Mouse (Mus musculus) heart, embryonic 11.5 days (tissue): ENCODE data around the gene Gm13277. TPM values are rescaled to one million over a fixed set of nuclear protein-coding genes. Genes with fewer than 3 reads are reported as not detected.
"Not testable (repeated sequence)": the region's sequence is repeated elsewhere in the genome, so short reads cannot be mapped to it uniquely, and the experiment has no call there.

Experiments used
- ATAC-seq: fragments of 200-750 bp; cut with Nextera tagmentation; replicated peaks from 2 replicates; pipeline ENCODE4 v1.8.0; 2017; ENCODE audit warnings: moderate library complexity; ENCODE audit not compliant: insufficient number of reproducible peaks, low FRiP score, low TSS enrichment
- H3K27ac ChIP-seq: fragments of 300-500 bp; sonication (generic); 2 replicates; pipeline ENCODE4 v1.5.1; 2014; ENCODE audit warnings: mild to moderate bottlenecking, low read depth, low read length
- H3K27me3 ChIP-seq: fragments of 300-500 bp; sonication (generic); 2 replicates; pipeline ENCODE4 v1.6.1; 2014; ENCODE audit warnings: mild to moderate bottlenecking, low read length, mixed read lengths; ENCODE audit not compliant: control insufficient read depth, insufficient read depth
- H3K36me3 ChIP-seq: fragments of 300-500 bp; sonication (generic); 2 replicates; pipeline ENCODE4 v1.6.1; 2014; ENCODE audit warnings: mild to moderate bottlenecking, low read length, moderate library complexity, mixed read lengths; ENCODE audit not compliant: control insufficient read depth, insufficient read depth
- H3K4me1 ChIP-seq: fragments of 300-500 bp; sonication (generic); 2 replicates; pipeline ENCODE4 v1.6.1; 2014; ENCODE audit warnings: low read length; ENCODE audit not compliant: control insufficient read depth, insufficient read depth
- H3K4me2 ChIP-seq: fragments of 300-500 bp; sonication (generic); 2 replicates; pipeline ENCODE4 v1.6.1; 2014; ENCODE audit warnings: mild to moderate bottlenecking, moderate library complexity
- H3K4me3 ChIP-seq: fragments of 300-500 bp; sonication (generic); 2 replicates; pipeline ENCODE4 v1.5.1; 2014; ENCODE audit warnings: low read depth, low read length
- H3K9ac ChIP-seq: fragments of 300-500 bp; sonication (generic); 2 replicates; pipeline ENCODE4 v1.6.1; 2014; ENCODE audit warnings: mild to moderate bottlenecking, low read depth, low read length, moderate library complexity
- H3K9me3 ChIP-seq: fragments of 300-500 bp; sonication (generic); replicated peaks from 2 replicates; pipeline ENCODE4 v1.6.1; 2016; ENCODE audit warnings: low read length; ENCODE audit not compliant: control insufficient read depth
- WGBS: fragments of 180-500 bp; shearing (Covaris S2); extraction: QIAGEN DNeasy Blood & Tissue Kit; methylation state at CpG from one replicate; pipeline ENCODE4 v1.1.7; 2014; ENCODE audit not compliant: insufficient replicate concordance; 5-methylcytosine and 5-hydroxymethylcytosine counted together
- polyA plus RNA-seq: library from polyadenylated mRNA; unstranded; fragments of >200 nt; fragmentation: Nextera tagmentation; extraction: Ambion mirVana; gene quantifications from 2 replicates; pipeline ENCODE4 v1.2.1, GENCODE M21; 2014

Gm13277 gene
- polyA plus RNA-seq, 1 experiment from 2014 or later: not detected

GRCm38 (mm10) chr4:88757628-88758031, 30.8 kb upstream of the Gm13277 start:
- H3K27ac ChIP-seq: peak overlapping the region; percentile 94
- H3K36me3 ChIP-seq, H3K4me1 ChIP-seq, H3K27me3 ChIP-seq, H3K9ac ChIP-seq, H3K9me3 ChIP-seq: not testable (repeated sequence)
- WGBS: under 1% methylated on average over 18 of the region's 21 CpGs
- ATAC-seq: peak; percentile 93
- H3K4me3 ChIP-seq: peak overlapping the region; percentile 51
- H3K4me2 ChIP-seq: peak overlapping the region; percentile 69

GRCm38 (mm10) chr4:88758751-88759150, 29.7 kb upstream of the Gm13277 start:
- not testable (repeated sequence) for H3K36me3 ChIP-seq, H3K9me3 ChIP-seq, H3K4me3 ChIP-seq, H3K9ac ChIP-seq, H3K4me1 ChIP-seq, H3K27me3 ChIP-seq, H3K4me2 ChIP-seq, H3K27ac ChIP-seq, ATAC-seq
- 82% methylated on average over 7 of the region's 9 CpGs for WGBS

- Histone ChIP-seq H3K4me3 (peak within 1 kb of the TSS; percentile 27; the same call in 1 of the 2 replicates), H3K4me2 (peak within 1 kb of the TSS; percentile 49), H3K27ac (peak within 1 kb of the TSS; percentile 29; the same call in 1 of the 2 replicates)
- not testable (repeated sequence) for H3K9ac ChIP-seq, H3K9me3 ChIP-seq, H3K4me1 ChIP-seq, H3K27me3 ChIP-seq, H3K36me3 ChIP-seq, ATAC-seq
- 20% methylated on average over 7 of the region's 14 CpGs for WGBS
Observed at GRCm38 (mm10) chr4:88759610-88760268, 28.7 kb upstream of the Gm13277 start, which contains the start of gene Gm13283. Gene Gm13283 (plus strand): TSS chr4:88760119.

GRCm38 (mm10) chr4:88760431-88760830, 28.0 kb upstream of the Gm13277 start:
- H3K9me3 ChIP-seq, H3K4me1 ChIP-seq, H3K36me3 ChIP-seq, H3K9ac ChIP-seq, H3K27me3 ChIP-seq, ATAC-seq: not testable (repeated sequence)
- H3K27ac ChIP-seq: peak overlapping the region; percentile 29; the same call in 1 of the 2 replicates
- 0% methylated on average over 24 of the region's 28 CpGs for WGBS
- H3K4me3 ChIP-seq: peak overlapping the region; percentile 27; the same call in 1 of the 2 replicates
- H3K4me2 ChIP-seq: peak overlapping the region; percentile 49

GRCm38 (mm10) chr4:88761776-88762175, 26.7 kb upstream of the Gm13277 start:
- not testable (repeated sequence) for H3K4me1 ChIP-seq, H3K9ac ChIP-seq, ATAC-seq, H3K9me3 ChIP-seq, H3K4me2 ChIP-seq, H3K4me3 ChIP-seq, H3K36me3 ChIP-seq, H3K27me3 ChIP-seq, H3K27ac ChIP-seq
- WGBS: 69% methylated on average over 6 of the region's 8 CpGs

GRCm38 (mm10) chr4:88762341-88762740, 26.1 kb upstream of the Gm13277 start:
- not testable (repeated sequence) for H3K9me3 ChIP-seq, H3K36me3 ChIP-seq, H3K4me2 ChIP-seq, ATAC-seq, H3K9ac ChIP-seq, H3K27me3 ChIP-seq, H3K4me3 ChIP-seq, H3K27ac ChIP-seq, H3K4me1 ChIP-seq
- 44% methylated on average over 8 of the region's 9 CpGs for WGBS

- not testable (repeated sequence) for H3K9ac ChIP-seq, H3K27ac ChIP-seq, H3K36me3 ChIP-seq, H3K4me1 ChIP-seq, ATAC-seq, H3K27me3 ChIP-seq, H3K9me3 ChIP-seq
- Histone ChIP-seq H3K4me3 (peak overlapping the region; percentile 25; the same call in 1 of the 2 replicates), H3K4me2 (peak overlapping the region; percentile 44)
- WGBS: 4% methylated on average over 24 of the region's 42 CpGs
Observed at GRCm38 (mm10) chr4:88763384-88764018, 24.9 kb upstream of the Gm13277 start.

- not testable (repeated sequence) for H3K4me3 ChIP-seq, H3K4me1 ChIP-seq, ATAC-seq, H3K9me3 ChIP-seq, H3K27ac ChIP-seq, H3K9ac ChIP-seq, H3K36me3 ChIP-seq, H3K4me2 ChIP-seq, H3K27me3 ChIP-seq
- no CpG with 5 or more reads among the region's 32 CpGs for WGBS
Observed at GRCm38 (mm10) chr4:88773534-88773933, 14.9 kb upstream of the Gm13277 start, which contains the start of gene Gm13290. Gene Gm13290 (plus strand): TSS chr4:88773834.
